Mouse (Mus musculus) right cerebral cortex, adult 18-20 months (tissue): ENCODE measurements at regions not wholly inside any gene's neighbourhood (a gene's known extent, or its start where the extent isn't known, plus 50 kb on each side); places are given as distances from the start of the nearest gene placed in this dataset.

ENCODE experiments used
- DNase-seq: peaks from one replicate; pipeline ENCODE4 v3.0.0; 2022; ENCODE audit warnings: mixed read lengths

DNA sequence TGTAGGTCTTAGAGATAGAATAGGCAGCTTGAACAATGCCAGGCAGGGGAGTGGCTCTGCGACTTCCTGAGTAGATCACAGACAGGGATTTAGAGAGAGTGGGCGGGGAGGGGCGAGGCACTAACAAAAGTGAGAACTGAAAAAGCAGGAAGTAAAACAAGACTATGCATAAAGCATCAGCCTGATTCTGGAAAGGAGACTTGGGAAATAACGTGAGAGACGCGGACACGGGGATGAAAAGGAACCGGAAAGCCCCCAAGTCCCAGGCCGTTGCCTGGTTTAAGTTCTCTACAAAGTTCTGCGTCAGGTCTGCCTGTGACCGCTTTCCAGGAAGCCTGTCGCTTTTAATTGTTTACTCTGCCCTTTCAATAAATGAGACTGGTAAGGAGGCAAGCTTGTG is 86.3 kb downstream of the D16Ertd472e start:
- DNase-seq = no peak

DNA sequence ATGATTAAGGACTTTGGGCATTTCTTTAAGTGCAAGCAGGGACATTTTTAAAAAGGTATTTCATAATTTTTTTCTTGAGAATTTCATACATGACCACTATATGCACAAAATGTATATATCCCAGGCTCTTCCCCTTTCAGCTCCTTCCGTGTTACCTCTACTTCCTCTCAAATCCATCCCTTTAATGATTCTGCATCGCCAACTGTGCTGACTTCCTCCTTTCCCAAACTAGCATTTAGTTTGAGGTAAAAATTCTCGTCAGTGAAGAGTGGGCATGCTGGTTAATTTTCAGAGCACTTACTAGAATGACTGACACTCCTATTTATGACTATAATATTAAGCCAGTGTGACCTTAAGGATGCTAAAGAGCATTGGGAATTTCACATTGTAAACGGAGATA is 86.9 kb downstream of the D16Ertd472e start:
- no peak for DNase-seq

DNA sequence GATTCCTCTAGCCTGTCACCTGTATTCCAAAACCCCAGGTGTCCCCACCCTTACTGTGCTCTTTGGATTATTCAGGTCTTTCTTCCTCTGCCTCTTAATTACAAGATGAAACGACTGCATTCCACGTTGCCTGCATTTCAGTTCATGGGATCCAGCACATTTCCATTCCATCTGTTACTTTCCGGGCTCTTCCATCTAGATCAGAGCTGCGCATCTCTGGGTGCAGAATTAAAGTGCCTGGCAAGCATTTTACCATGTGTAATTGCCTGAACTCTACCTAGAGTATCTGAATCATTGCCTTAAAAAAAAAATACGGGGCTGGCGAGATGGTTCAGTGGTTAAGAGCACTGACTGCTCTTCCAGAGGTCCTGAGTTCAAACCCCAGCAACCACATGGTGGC is 90.0 kb downstream of the D16Ertd472e start:
- no peak for DNase-seq

DNA sequence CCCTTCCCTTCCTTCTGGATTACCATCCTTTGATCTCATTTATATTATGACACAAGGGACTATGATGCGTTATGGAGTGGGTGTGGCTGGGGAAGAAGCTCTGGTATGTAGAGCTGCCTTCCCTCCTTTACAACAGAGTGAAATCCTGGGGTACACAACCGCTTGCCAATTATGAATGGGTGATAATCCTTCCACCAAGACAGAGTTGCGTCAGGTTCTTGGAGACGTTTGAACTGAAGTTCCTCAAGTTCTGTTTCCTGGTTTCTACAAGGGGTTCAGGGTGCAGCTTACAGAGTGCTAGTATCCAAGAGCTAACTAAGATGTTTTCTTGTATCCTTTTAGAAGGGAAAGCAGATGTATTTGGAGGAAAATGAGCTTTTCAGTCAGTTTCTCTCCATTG is 92.2 kb downstream of the D16Ertd472e start:
- DNase-seq = no peak

DNA sequence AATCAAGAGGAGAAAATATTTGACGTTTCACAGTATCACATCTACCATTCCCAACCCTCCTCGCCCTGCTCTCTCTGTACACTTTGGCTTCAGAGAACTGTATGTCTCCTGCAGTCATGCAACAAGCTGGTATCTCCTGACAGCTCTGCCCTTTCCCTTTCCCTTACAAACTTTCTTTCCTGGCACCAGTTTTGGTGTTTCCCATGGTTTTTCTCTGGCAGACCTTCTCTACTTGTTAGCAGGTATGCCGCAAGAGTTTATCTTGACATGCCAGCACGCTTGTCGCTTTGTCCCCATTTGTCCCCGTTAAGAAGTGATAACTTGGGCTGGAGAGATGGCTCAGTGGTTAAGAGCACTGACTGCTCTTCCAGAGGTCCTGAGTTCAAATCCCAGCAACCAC is 94.9 kb downstream of the D16Ertd472e start:
- no peak for DNase-seq

DNA sequence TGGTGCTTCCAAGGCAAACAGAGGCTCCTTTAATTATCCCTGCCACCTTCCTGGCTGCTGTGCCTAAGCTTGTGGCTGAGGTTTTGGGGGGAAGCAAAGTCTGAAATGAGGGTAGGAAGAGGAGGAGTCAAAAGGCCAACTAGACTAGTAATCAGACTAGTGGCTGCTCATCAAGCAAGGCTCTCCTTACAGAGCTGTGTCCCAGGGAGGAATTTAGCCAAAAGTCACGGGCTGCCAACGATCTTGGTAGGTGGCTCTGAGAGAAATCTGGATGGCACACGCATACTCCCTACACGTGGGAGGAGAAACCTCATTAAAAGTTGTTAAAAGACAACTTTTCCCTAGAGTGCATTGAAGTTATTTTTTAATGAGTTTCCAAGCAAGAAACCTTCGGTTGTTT is 95.4 kb downstream of the D16Ertd472e start:
- DNase-seq = no peak

DNA sequence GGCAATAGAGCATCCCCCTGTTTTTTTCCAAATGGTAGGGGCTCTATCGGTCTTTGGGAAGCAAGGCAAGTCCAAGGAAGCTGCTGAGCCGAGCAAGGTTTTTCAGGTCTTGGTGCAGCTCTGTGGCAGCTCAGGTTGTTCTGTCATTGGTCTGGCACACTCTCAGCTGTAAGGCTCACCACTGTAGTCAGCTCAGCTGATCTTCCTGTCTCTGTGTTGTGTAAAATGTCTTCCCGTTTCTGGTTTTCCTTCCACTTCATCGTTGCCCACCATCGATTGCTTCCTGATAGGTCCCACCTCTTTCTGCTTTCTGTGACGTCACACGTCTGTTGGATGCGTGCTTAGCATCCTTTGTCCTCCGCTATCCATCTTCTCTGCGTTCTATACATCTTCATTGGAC is 96.2 kb downstream of the D16Ertd472e start:
- DNase-seq = no peak

DNA sequence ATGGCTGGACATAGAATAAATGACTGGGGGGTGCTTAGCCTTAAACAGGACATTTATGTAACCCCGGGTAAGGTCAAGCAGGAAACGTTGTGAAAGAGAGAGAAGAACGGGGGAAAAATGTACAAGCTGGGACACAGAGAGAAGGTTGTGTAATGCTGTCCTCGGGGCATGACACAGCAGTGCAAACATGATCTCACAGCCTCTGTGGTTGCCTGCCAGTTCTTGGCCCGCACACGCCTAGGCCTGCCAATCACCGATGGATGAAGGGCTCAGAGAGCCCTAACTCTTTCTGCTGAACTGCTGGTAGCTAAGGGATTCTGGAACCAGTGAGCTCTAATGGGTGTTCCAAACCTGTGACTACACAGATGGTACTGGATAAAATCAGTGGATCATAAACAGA is 96.5 kb upstream of the Btg3 start:
- no peak for DNase-seq

DNA sequence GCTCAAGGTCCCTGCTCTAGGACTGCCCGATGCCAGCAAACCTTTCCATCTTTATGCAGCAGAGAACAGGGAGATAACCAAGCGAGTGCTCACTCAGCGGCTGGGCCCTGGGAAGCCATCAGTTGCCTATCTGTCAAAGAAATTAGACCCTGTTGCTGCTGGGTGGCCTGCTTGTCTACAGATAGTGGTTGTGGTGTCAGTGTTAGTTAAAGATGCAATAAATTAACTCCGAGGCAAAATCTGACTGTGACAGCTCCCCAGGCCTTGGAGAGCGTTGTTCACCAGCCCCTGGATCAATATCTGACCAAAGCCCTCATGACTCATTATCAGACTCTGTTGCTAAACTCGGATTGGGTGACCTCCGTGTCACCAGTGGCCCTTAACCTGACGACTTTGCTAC is 83.0 kb upstream of the Btg3 start:
- no peak for DNase-seq

DNA sequence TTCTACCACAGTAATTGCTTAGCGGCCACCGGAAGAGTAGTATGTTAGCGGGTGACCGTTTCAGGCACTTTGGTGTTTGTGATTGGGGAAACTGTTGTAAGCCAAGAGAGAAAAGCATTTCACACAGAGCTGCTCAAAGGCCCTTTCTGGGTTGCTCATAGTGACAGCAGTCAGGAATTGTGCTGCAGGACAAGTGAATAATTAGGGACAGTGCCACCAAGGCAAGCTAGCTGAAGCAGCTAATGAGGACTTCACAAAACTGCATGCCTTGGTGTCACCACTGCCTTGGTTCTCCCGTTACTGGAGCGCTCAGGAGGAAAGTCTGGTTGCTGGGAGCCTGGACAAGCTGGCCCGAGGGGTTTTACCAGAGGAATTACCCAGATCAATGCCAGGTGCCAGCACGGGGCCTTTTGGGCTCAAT is 80.7 kb upstream of the Btg3 start:
- DNase-seq = no peak

DNA sequence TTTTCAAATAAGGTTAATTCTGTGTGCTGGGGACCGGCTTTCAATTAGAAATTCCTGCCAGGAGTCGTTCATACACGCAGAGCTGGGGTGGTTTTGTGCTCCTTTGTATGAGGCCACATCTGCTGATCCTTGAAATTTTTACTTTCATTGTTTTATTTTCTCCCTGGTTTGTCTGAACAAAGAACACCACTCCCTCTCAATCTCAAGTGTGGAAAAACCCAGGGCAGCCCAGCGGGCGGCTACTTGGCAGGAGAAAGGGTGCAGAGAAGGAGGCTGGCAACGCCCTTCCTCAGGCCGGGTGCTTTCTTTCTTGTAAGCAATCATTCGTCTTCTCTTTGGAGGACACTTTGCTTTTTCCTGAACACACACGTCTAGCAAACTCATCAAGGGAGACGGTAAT is 79.4 kb upstream of the Btg3 start:
- DNase-seq = no peak

DNA sequence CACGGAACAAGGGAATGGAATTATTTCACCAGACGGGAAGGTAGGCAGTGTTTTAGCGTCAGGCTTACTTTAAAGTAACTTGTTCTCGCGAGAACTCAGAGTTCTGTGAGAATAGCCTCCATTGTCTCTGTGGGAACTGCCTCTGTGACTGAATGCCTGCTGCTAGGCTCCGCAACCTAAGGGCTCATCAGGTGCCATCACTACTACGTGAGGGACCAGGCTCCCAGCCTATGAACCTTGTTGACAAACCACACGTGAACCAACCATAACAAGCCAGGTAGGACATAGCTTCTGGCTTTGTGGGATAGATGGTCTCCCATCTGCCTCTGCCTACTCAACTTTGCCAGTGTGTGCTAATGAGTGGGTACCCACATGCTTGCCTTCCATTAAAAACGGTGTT is 77.5 kb upstream of the Btg3 start:
- DNase-seq = no peak

DNA sequence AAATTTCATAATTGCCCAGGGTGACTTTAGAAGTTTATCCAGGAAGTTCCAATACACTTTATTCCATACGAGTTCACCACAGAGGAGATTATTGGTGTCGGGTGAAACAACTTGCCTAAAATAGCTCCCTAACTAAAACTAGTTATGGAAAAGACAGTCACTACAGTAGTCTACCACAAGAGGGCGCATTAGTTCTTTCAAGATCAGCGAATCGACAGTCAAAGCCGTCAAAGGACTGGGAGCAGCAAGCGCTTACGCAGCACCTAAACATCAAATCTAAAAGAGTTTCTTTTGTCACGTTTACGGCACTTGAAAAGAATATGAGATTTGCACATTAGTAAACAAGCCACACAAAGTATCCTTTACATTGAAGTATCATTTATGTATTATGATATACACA is 75.3 kb upstream of the Btg3 start:
- peak; percentile 51 for DNase-seq

DNA sequence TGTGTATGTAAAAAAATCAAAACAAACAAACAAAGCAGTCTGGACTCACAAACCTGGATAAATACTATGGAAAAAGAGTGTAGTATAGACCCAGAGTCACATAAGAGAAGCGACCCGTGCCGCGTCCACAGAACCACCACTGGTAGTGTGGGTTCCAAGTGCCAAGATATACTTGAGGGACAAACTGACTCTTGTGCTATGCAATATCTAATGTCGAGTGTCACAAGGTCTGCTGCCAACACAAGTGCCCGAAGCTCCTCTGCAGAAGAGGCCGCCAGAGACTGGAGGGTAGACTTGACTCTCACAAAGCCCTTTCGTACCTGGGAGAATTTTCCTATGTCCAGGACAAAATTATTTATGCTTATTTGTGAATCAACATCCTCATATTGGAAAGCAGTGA is 74.8 kb upstream of the Btg3 start:
- no peak for DNase-seq

DNA sequence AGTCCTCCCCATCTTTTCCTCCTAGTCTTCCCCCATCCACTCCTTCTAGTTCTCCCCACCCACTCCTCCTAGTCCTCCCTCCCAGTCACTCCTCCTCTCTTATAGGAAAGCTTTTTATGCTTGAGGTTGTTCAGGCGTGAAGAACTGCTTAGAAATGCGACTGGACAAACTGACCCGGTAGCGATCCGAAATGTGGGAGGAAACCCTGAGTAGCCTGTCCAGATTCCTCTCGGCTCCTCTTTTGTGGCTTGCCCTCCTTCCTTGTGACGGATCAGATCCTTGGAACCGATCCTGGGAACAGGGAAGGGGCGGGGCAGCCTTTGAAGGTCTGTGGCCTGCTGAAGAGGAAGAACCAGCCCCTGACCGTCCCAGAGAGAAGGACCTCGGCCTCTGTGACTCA is 74.3 kb upstream of the Btg3 start:
- DNase-seq = no peak

DNA sequence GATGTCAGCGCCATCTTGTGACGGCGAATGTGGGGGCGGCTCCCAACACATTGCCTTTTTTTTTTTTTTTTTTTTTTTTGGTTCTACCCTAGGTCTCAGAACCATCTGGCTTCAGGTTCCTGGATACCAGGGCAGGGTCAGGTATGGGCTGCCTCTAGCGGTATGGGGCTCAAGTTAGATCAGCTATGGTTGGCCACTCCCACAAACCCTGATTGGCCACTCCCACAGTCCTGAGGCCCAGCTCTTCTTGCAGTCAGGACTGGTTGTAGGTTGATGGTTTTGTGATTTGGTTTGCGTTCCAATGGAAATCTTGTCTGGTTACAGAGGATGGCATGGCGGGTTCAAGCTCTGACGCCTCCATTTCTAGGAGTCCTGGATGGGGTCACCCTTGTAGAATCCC is 72.2 kb upstream of the Btg3 start:
- no peak for DNase-seq

DNA sequence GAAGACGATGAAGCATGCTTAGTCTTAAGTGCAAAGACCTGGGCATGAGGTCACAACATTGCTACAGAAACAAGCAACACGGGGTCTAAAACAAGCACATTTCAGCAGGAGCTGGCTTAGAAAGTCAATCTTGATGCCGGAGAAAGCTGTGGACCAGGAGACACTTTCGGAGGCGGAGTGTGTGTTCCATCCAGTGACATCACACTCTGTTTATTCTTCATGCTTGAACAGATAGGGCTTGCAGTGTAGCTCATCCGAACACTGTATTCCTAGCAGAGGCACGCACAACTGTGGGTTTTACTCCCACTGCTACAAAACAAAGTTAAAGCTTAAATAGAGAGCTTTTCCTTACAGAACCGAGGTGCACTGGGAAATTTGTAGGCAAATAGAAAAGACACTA is 66.3 kb upstream of the Btg3 start:
- peak; percentile 59 for DNase-seq

DNA sequence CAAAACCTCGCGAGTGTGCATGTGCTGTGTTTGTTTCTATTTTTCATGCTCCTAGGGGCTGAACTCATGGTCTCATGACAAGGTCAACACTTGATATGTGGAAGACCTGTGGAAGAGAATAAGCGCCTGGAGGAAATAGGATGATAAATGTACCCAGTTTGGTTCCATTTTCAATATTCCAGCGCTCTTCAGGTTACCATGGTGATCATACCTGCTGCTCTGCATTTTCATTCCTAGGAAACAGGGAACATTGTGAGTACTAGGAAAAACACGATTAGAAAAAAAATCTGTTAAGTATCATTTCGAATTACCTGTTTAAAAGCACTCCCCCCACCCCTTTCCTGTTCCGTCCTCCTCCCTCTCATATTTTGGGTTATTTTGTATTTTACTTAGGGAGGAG is 65.8 kb upstream of the Btg3 start:
- DNase-seq = no peak

DNA sequence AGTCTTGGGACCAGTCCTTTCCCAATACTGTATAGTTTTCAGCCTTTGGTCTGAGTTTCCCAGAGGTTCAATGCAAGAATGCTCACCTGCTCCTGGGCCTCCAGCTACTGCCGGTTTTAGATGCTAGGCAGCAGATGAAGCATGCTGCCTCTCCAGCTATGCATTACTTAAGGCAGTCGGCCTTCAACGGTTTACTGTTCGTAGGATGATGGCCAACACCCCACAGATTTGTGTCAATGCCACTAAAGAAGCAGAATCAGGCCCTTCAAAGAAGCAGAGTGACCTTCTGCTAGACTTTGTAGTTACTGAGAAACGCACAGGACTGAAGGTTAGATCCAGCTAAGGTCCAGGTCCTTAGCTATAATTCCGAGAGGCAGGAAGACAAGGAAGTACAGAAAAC is 65.0 kb upstream of the Btg3 start:
- no peak for DNase-seq

DNA sequence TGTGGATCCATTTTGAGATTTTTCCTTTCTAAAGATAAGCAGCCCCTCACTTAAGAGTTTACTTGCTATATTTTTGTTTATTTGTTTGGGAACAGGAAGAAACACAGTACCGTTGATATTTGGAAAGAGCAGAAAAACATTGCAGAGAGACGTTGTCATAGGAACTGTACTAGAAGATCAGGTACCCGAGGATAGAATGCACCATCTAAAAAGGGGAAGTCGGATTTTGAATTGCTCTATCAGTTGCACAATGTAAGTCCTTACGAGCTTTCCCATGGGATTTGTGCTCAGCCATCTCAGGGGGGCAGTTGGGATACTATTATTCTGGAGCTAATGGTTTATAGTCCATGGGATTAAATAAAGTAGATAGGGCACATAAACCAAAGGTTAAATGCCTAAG is 58.7 kb upstream of the Btg3 start:
- no peak for DNase-seq

DNA sequence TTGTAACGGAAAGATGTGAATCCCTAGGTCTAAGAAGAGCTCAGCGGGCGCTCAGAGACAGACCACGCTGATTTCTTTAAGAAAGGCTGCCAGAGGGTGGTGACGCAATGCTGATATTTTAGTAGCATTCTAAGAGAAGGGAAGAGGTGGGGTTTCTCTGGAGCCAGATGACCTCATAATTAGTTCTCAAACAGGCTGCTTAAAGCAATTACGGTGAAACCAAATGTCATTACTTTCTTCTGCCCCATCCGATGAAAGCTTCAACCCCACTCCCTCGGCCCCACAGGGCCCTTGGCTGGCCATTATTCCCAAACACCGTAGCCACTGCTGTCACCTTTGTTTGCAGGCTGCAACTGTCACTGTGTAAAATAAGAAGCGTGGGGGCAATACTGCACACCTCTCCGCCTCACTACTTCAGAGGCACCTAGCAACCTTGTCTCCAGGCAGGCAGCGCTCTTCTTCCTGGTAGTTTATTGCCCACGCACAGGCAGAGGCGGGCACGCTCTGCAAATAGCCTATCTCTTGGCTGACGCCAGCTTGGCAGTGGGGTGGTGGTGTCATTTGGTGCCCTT is 50.6 kb upstream of the Btg3 start:
- DNase-seq = peak; percentile 87
